Mouse (Mus musculus): ENCODE results near the gene Sall1. TPM values are rescaled to one million over a fixed set of nuclear protein-coding genes. Genes with fewer than 3 reads are reported as not detected.

Sall1 gene
- polyA plus RNA-seq, 1 experiment from 2014 or later = 17.9 TPM

GRCm38 (mm10) chr8:88991176-88991575 lies 52.8 kb downstream of the Sall1 start:
- ATAC-seq (ENCODE audit: insufficient number of reproducible peaks, insufficient read depth, low FRiP score, low TSS enrichment, low read depth) = no peak

GRCm38 (mm10) chr8:88989002-88989401 lies 55.0 kb downstream of the Sall1 start:
- Histone ChIP-seq H3K4me3 (replicated peaks) (no peak overlapping the region), H3K4me1 (replicated peaks) (no peaks in the 10 kb centered on the region), H3K9me3 (no peaks in the 10 kb centered on the region), H3K27ac (no peak overlapping the region), H3K36me3 (no peaks in the 10 kb centered on the region), H3K27me3 (0 out of 2 replicates have a peak, but pooled peaks cover 5% of the 10 kb centered on the region), H3K4me2 (no peak overlapping the region), H3K9ac (replicated peaks) (no peak overlapping the region)
- WGBS = 84% methylated on average over 3 of the region's 3 CpGs
- ATAC-seq (ENCODE audit: insufficient number of reproducible peaks, insufficient read depth, low FRiP score, low TSS enrichment, low read depth) = no peak

More at GRCm38 (mm10) chr8:88991176-88991575, 52.8 kb downstream of the Sall1 start:
- WGBS = 63% methylated on average over 5 of the region's 5 CpGs
- H3K27me3 ChIP-seq = peaks cover 12% of the 10 kb centered on the region; the same call in 1 of the 2 replicates
- no peaks in the 10 kb centered on the region for H3K9me3 ChIP-seq
- no peak overlapping the region for H3K4me2 ChIP-seq
- H3K9ac ChIP-seq (replicated peaks) = no peak overlapping the region
- no peak overlapping the region for H3K4me3 ChIP-seq (replicated peaks)
- H3K36me3 ChIP-seq = no peaks in the 10 kb centered on the region
- H3K4me1 ChIP-seq (replicated peaks) = no peaks in the 10 kb centered on the region
- no peak overlapping the region for H3K27ac ChIP-seq

GRCm38 (mm10) chr8:88983468-88983867 lies 60.5 kb downstream of the Sall1 start:
- H3K4me2 ChIP-seq = no peak overlapping the region
- H3K36me3 ChIP-seq = no peaks in the 10 kb centered on the region
- no peaks in the 10 kb centered on the region for H3K9me3 ChIP-seq
- H3K27me3 ChIP-seq = no peaks in the 10 kb centered on the region
- H3K27ac ChIP-seq = no peak overlapping the region
- WGBS = 80% methylated on average over 5 of the region's 5 CpGs
- no peaks in the 10 kb centered on the region for H3K4me1 ChIP-seq (replicated peaks)
- H3K9ac ChIP-seq (replicated peaks) = no peak overlapping the region
- ATAC-seq (ENCODE audit: insufficient number of reproducible peaks, insufficient read depth, low FRiP score, low TSS enrichment, low read depth) = no peak
- no peak overlapping the region for H3K4me3 ChIP-seq (replicated peaks)

Small RNA genes within 50 kb of the gene (microRNA-seq; reads per million reads assigned to microRNA genes)
- gene Mir8110 = not detected
